Mouse (Mus musculus) lung, postnatal 0 days (tissue): ENCODE measurements at regions not wholly inside any gene's neighbourhood (a gene's known extent, or its start where the extent isn't known, plus 50 kb on each side); places are given as distances from the start of the nearest gene placed in this dataset.

Source experiments
- CTCF ChIP-seq: IDR thresholded peaks from 2 replicates; pipeline ENCODE4 v1.5.1; 2016; ENCODE audit warnings: antibody characterized with exemption, mild to moderate bottlenecking
- EP300 ChIP-seq: IDR thresholded peaks from 2 replicates; pipeline ENCODE4 v1.6.1; 2016; ENCODE audit warnings: antibody characterized with exemption, mild to moderate bottlenecking, control low read depth

DNA sequence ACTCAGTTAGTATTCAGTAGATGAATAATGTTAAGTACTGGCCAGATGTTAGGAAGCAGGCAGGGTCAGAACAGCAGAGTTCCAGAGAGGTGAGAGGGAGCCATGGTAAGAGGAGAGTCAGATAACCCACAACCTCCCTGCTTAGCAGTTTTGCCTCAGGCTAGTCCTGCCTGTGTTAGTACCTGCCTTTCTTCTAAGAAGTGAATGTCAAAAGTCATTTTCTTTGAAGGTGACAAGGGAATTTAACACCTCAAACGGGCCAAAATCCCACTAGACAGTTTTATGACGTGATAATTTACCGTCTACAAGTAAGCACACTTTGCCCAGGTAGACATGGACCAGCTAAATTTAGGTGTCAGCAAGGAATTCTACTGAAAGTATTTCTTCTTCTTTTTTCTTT lies 117.7 kb upstream of the Eef1e1 start:
- no peak for TF ChIP-seq CTCF
- TF ChIP-seq EP300: no peak
